Mouse (Mus musculus) brain, embryonic 18.5 days (tissue): ENCODE measurements at regions not wholly inside any gene's neighbourhood (a gene's known extent, or its start where the extent isn't known, plus 50 kb on each side); places are given as distances from the start of the nearest gene placed in this dataset.

Experiments used
- DNase-seq: peaks from one replicate; pipeline ENCODE4 v3.0.0-alpha.2; 2012; ENCODE audit warnings: low read depth, low spot score

- DNase-seq, result no peak
Measured at GRCm38 (mm10) chr5:33548800-33549199, 80.6 kb downstream of the Fam53a start.

- DNase-seq, result no peak
Measured at GRCm38 (mm10) chr5:33543372-33543771, 86.1 kb downstream of the Fam53a start.

DNA sequence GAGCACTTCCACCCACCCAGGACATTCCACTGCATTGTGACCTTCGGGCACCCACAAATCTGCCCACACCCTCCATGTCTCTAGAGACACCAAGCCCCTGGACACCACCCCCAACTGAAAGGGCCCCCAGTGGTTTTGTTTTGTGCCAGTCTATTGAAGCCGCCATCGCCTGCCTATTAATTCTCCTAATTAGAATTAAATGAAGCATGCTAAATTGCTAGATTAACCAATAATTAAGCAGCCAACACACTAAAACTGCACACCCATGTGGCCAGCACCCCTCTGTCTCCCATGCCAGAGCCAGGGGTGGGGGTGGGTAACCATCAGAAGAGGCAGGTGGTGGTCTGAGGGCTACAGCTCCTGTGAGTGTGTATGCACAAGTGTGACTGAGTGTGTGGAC, 86.8 kb downstream of the Fam53a start:
- DNase-seq, result no peak

GRCm38 (mm10) chr5:33542000-33542554, 87.4 kb downstream of the Fam53a start:
- DNase-seq, result no peak

DNA sequence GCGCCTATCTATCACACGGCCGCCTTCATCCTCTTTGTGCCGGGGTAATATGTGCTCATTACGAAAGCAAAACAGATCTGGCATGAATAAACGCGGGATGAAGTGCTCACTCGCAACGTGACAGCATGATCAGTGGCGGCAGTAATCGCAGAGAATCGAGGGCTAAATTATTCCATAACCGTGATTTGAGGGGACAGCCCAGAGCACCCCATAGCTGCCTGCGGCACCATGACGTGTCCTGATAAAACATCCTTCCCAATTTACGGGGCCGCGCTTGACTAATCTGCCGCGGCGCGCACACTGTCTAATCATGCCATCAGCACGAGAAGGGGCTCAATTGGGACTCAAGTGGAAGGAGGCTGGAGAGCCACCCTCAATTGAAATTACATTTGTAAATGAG, 89.2 kb downstream of the Fam53a start:
- no peak for DNase-seq

- no peak for DNase-seq
Measured at GRCm38 (mm10) chr5:33537429-33537828, 92.0 kb downstream of the Fam53a start.

DNA sequence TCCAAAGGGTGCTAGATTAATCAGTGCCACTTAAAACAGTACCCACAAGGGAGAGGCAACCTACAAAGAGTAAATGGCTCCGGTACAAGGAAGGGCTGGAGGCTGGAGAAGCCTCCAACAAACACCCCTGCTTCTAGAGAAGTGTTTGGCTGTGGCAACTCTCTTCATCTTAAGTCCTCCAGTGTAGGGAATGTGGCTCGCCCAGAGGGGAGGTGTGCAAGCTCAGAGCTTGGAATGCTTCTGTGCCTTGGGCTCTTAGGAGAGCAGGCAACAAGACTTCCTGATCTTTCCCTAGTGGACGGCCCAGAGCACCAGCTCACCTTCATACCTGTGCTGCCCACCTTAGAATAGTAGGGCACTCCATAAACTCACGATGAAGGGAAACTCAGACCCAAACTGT, 92.4 kb downstream of the Fam53a start:
- DNase-seq, result no peak

DNA sequence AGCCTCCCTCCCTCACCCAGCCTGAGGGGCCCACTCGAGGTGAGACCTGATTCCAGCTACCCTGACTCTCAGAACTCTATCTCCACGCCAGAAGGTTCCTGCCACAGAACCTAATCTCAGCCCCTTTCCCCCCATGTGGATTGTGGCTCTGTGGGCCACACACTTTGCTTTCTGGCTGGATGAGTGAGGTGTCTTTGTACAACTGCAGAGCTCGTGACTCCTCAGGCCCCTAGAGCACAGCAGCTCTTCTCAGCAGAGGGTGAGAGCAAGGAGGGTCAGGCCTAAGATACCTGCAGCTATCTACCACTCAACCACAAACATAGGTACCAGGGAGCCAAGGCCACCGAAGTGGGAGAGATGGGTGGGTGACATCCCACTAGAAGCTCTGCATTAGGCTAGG, 93.2 kb downstream of the Fam53a start:
- no peak for DNase-seq

DNA sequence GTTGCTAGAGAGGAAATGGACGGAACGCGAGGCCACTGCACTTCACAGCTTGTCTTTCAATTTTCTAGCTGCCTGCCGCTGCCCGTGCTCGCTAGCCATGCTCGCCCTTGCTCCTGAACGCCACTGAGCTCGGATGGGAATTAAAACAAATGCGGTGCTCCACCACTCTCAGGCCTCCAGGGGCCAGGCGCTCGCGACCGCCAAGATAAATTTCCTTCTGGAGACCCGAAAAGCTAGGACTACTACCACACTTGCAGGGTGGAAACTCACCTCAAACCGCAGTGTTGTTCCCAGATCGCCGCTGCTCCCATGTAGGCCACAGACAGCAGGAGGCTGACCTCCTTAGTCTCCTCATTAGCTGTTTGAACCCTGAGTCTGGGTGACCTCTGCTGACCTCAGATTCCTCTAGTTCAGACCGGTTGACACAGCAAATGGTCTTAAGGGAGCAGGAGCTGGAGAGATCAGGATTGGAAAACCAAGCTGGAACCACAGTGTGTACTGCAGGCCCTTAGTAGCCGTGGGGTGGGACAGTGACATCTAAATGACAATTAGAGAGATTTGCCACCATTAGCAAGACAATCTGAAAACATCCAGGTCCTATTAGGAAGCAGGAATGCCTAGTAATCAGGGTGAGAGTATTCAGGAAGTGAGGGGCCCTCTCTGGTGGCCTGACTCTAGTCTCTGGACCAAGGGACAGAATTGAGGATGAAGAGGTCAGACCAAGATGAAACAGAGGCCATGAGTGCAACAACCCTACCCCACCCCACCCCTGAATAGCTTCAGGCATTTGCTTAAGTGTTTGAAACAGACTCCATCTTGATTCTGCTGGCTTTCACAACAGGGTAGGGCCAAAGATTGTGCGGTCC, 94.1 kb downstream of the Fam53a start:
- no peak for DNase-seq

GRCm38 (mm10) chr5:33534345-33534744, 95.1 kb downstream of the Fam53a start:
- no peak for DNase-seq

- DNase-seq, result no peak
Measured at GRCm38 (mm10) chr5:33533185-33533584, 96.2 kb downstream of the Fam53a start.

DNA sequence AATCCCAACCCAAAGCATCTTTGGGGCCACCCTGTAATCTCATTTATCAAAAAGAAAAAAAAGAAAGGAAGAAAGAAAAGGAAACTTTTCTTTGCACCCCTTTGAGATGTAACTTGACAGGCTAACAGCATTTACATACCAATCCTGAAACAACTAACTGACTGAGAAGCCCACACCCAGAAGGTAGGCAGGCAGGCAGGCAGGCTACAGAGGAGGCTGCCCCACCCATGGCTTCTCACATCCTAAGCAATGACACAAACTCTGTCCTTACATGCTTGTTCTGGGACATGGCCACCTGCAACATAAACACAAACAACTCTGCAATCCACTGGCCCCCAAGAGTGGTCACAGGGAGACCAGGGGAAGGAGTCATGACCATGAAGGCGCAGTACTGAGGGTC, 97.5 kb upstream of the Nkx1-1 start:
- DNase-seq, result no peak

GRCm38 (mm10) chr5:33529771-33530170, 96.0 kb upstream of the Nkx1-1 start:
- DNase-seq, result no peak

DNA sequence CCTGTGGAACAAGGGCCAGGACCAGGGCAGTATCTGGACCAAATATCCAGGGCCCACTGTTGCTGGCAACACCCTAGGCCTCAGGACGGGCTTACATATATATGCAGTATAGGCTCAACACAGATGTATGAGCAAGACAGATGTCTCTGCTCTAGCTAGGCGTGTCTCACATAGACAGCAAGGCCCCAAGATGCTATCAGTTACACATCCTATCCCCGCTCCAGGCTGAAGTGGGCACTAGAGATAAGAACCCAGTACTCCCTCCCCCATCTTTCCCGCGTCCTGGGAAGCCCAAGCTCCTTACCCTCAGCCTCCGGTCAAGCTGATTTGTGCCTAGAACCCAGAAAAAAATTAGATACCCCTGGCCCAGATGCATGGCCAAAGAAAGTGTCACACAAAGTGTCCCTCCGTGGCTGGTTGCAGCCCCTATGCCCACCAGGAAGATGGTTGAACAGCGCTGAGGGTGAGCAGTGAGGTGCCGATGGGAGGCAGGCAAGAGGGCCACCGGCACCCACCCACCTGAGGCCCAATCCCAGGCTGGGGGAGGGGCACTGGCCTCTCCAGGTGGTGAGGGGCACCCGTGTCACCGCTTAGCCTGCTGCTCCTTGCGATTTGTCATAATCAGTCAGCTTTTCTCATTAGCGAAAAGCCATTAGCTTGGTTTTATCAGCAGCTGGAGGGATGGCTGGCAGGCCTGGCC, 95.3 kb upstream of the Nkx1-1 start:
- no peak for DNase-seq

- no peak for DNase-seq
Measured at GRCm38 (mm10) chr5:33527750-33528149, 94.0 kb upstream of the Nkx1-1 start.

GRCm38 (mm10) chr5:33527316-33527715, 93.5 kb upstream of the Nkx1-1 start:
- DNase-seq, result no peak

DNA sequence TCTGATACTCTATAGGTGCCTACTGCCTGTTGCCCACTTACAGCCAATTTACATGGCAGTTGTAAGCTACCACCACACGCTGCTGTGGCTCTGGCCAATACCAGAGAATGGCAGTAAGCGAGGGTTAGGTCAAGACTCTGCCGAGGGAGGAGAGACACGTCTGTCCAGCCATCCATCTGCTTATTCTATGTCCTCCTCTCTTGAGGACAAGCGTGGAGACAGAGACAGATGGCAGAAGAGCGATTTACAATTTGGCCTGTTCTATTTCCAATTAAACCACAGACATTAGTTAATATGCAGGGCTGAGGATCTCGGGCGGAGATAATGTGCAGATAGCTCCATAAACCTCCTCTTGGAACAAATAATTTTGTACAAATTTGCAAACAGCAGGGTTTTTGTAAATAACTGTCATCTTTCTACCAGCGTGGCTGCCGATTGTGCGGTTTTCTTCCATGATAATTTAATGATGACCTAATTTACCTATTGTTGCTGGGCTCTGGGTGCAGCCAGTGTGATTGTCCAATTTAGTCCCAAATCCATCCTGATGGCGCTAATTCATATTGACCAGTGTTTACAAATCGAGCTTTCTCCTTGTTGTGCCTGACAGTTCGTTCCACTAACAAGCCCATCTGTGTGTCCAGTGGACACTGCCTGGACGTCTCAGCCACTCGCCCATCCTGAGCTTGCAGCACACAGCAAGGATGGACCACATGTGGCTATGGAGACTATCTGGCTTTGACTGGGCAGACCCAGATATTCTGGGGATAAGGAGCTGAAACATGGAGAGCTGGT, 88.4 kb upstream of the Nkx1-1 start:
- DNase-seq, result no peak

- DNase-seq, result no peak
Measured at GRCm38 (mm10) chr5:33520856-33521255, 87.1 kb upstream of the Nkx1-1 start.

DNA sequence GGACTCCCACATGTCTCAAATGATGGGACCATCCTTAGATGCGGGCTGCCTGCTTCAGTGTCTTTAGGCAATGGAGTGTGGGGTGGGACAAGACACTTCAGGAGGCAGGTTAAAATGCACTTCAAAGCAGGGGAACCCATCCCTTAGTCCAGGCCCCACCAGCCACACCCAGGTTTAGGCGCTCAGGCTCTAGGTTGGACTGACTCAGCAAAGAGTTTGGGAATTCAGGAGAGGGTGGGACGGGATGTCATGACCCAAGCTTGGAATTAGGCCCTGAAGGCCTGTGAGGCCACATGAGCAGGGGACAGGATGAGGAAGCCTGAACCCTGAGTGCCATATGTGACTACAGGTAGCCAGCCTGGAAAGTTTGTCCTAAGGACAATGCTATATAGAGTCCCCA, 85.6 kb upstream of the Nkx1-1 start:
- no peak for DNase-seq

GRCm38 (mm10) chr5:33518860-33519259, 85.1 kb upstream of the Nkx1-1 start:
- no peak for DNase-seq

- no peak for DNase-seq
Measured at GRCm38 (mm10) chr5:33517625-33518024, 83.8 kb upstream of the Nkx1-1 start.

GRCm38 (mm10) chr5:33516211-33516610, 82.4 kb upstream of the Nkx1-1 start:
- DNase-seq, result no peak
